Mouse (Mus musculus) T-helper 17 cell (primary cell): ENCODE measurements around the gene Cacna1d.

Experiments used
- in situ Hi-C, 2 experiments: fragments of 300-600 bp; cut with MboI, MseI; formaldehyde crosslinking; loops; 1 replicate in 1 of 2; 2 replicates in 1 of 2; pipeline ENCODE4 v1.15.1; 2025; ENCODE audit warnings: high pct_unique_total_duplicates in 2 of 2

The Cacna1d gene

GRCm38 (mm10) chr14:30272523-30272922 lies 218.7 kb downstream of the Cacna1d start:
- in situ Hi-C loops = no loop called here

DNA sequence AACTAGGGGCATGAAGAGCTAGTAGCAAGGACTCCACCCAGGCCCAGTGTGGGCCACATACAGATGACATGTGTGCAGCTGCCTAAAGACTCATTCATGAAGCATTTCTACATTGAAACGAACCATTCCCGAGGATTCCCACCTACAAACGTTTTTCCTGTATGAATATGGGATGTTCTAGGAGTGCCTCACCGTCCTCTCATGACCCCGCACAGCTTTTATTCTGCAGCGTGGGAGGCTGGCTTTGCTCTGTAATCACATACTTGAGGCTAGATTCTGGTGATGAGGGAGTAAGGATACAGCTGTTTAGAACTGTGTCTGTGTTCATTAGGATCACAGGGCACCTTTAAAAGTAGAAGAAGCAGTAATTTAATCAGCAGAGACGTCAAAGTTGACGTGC lies 219.4 kb downstream of the Cacna1d start:
- in situ Hi-C loops = no loop called here

GRCm38 (mm10) chr14:30270350-30270749 lies 220.9 kb downstream of the Cacna1d start:
- in situ Hi-C loops = no loop called here

DNA sequence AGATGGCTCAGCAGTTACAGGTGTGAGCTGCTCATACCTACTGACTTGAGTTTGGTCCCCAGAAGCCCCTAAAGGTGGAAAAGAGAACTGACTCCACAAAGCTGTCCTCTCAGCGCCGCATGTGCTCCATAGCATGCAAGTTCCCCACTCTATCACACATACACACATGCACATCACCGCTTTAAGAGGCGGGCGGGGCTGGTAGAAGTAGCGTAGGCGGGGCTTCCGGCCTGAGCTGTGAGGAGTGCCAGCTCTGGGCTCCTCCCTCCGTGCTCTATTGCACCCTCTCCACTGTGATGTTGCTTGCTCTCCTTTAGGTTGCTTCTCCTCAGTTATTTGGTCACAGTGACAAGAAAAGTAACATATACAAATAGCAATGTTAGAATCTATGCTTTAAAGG lies 225.5 kb downstream of the Cacna1d start:
- in situ Hi-C loops = no loop called here

- in situ Hi-C loops = no loop called here
Measured at GRCm38 (mm10) chr14:30261561-30262251, 229.5 kb downstream of the Cacna1d start.

GRCm38 (mm10) chr14:30257626-30258025 lies 233.6 kb downstream of the Cacna1d start:
- in situ Hi-C loops = no loop called here

GRCm38 (mm10) chr14:30256486-30256885 lies 234.8 kb downstream of the Cacna1d start:
- in situ Hi-C loops = no loop called here

GRCm38 (mm10) chr14:30255701-30256400 lies 235.4 kb downstream of the Cacna1d start:
- in situ Hi-C loops = no loop called here

- in situ Hi-C loops = no loop called here
Measured at GRCm38 (mm10) chr14:30254776-30255175, 236.5 kb downstream of the Cacna1d start.

DNA sequence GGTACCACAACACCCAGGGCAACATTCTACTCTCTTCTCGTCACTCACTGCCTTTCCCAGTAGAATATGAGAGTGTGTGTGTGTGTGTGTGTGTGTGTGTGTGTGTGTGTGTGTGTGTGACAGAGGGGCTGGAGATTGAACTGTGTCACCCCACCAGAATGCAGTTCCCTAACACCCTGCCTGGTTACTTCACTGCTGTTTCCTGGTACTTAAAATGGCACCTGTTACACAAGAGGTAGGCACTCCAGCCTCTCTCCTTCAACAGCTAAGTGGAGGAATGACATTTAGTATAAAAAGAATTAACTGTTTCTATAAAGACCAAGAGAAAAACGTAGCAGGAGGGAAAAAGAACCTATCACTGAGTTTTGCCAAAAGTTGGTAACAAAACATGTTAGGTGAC lies 238.4 kb downstream of the Cacna1d start:
- in situ Hi-C loops = no loop called here

- in situ Hi-C loops = no loop called here
Measured at GRCm38 (mm10) chr14:30251351-30251750, 239.9 kb downstream of the Cacna1d start.

GRCm38 (mm10) chr14:30249591-30249990 lies 241.7 kb downstream of the Cacna1d start:
- in situ Hi-C loops = no loop called here

DNA sequence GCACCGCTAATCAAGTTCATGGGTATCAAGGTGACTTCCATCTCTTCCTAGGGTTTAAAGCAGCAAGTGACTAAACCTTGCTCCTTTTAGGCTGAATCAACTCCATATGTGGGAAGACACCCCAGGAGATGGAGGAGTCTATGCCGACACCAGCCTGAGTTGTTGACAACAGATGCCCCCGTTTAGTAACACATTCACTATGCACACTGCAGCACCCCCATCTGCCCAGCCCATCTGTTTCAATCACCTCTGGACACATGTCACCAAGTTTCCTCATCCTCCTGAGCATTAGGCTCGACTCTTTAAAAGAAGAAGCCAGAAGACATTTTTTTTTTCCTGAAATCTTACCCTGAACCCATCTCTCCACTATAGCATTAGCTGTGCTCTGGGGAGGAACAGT lies 242.4 kb downstream of the Cacna1d start:
- in situ Hi-C loops = no loop called here

DNA sequence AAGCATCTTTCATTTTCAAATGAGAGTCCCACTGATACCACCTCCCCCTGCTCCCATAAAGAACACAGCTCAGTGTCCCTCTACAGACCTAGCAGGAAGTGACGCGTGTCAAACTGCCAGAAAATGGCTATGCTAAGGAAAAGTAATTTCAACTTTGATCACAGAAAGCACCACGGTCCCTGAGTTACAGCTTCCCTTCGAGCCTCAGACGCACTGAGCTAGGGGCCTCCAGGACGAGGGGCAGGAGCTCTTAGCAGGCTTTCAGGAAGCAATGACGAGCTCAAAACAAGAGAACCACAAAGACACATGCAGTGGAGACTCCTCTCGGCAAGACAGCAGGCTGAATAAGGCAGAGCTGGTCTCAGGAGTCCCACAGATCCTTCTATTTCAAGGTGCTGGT lies 243.1 kb downstream of the Cacna1d start:
- in situ Hi-C loops = no loop called here

DNA sequence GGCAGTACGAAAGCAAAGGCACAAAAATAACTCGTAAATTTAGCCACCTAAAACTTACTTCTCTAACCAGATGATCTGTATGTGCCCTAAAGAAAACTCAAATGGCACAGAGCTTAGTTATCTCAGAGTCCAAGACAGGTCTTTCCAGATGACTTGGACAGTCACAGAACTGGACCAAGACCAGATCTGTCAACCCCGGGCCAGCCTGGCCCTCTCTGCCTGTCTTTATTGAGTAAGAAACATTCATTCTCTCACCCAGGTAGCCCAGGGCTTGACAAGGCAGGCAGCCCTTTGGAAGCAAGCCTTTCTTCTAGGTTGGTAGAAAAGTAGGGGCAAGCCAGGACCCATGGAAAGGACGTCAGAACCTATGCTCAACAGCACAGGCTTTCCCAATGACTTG lies 243.6 kb downstream of the Cacna1d start:
- in situ Hi-C loops = no loop called here

DNA sequence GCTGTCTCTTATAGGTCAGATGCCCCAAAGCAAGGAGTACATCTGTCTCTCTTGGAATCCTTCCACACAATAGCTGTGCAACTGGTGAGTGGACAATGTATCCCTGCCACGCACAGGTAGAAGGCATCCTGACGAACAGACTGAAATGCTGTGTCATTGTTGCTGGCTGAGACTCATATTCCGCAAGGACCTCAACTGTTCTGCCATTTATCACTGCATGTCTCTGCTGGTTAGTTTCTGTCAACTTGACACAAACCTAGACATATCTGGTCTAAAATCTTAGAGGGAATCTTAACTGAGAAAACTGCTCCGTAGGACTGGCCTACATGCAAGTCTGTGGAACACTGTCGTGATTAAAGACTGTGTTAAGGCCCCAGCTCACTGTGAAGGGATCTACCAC lies 246.5 kb downstream of the Cacna1d start:
- in situ Hi-C loops = no loop called here

GRCm38 (mm10) chr14:30242818-30243205 lies 248.4 kb downstream of the Cacna1d start:
- in situ Hi-C loops = no loop called here

- in situ Hi-C loops = no loop called here
Measured at GRCm38 (mm10) chr14:30242166-30242817, 249.0 kb downstream of the Cacna1d start.

DNA sequence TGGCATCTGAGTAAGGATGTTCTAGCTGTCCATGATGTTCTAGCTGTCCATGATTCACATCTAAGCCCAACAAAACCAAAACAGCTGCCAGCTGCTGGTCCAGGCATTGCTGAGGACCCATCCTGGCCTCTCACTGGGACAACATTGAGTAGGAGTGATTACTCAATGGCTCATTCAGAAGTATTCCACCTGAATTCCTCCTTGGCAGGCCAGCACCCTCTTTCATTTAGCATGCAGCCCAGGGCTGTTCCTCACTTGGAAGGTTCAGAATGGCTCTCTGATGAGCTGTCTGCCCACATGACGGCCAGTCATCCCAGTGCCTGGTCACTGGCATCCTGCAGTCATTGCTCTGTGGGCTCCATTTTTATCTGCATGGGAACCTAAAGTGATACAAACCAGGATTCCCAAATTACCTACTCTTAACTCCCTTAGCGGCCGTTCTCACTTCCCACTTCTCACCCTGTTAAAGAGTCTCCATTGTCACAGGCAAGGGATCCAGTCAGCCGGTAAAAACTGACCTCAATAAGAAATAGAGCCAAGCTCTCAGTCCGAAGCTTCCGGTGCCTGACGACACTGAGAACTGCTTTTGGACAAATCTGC lies 250.2 kb downstream of the Cacna1d start:
- in situ Hi-C loops = no loop called here

DNA sequence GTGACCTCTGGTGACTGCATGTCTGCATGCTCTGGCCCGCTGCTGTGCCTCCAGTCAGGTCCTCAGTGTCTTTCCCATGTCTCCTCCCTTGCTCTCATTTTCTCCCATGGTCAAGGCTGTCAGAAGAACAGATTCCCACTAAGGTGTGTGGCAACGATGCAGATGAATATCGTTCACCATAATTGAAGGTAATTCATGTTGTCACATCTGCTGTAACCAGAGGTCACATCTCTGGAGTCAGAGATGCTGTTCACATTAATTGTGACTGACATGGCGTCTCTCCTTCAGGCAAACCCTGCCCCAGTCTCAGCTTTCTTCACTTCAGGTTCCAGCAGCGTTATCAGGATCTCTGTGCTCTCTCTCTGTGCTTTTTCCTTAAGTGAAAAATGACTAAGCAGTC lies 252.4 kb downstream of the Cacna1d start:
- in situ Hi-C loops = no loop called here

GRCm38 (mm10) chr14:30225161-30225560 lies 266.1 kb downstream of the Cacna1d start:
- in situ Hi-C loops = no loop called here

GRCm38 (mm10) chr14:30222101-30222500 lies 269.2 kb downstream of the Cacna1d start:
- in situ Hi-C loops = no loop called here
